In genomic region chr6:87582456-87582855, GRCm38 (mm10) we compare ENCODE assay signal across 8 mouse cellular contexts. TPM values are rescaled to one million over a fixed set of nuclear protein-coding genes. Genes with fewer than 3 reads are reported as not detected.
A peak's percentile ranks its signal among the peaks of the same experiment; 100 is the strongest.
DNase-seq lines count a peak whose midpoint lies in the region; ATAC-seq and TF ChIP-seq lines count a peak whose summit lies in the region.

No protein-coding gene starts in this region.

- DNase-seq in MEL-GATA-1-ER (ENCODE audit: extremely low read depth, low read depth), result peak; percentile 28
- DNase-seq in brain, adult 2 months (ENCODE audit: low read depth, low spot score), result peak; percentile 9
- DNase-seq in lung, adult 18-20 months, result peak; percentile 84 to 90
- DNase-seq in midbrain, embryonic 14.5 days, result no peak
- DNase-seq in cerebellum, adult 2 months, result no peak

- no peak overlapping the region for H3K4me2 ChIP-seq in heart, embryonic 16.5 days (ENCODE audit: low read depth, low read length)
- H3K4me2 ChIP-seq in midbrain, embryonic 14.5 days (ENCODE audit: low read length), result no peak overlapping the region
- H3K4me2 ChIP-seq in forebrain, embryonic 16.5 days (ENCODE audit: low read length), result no peak overlapping the region

- 18% methylated on average over 6 of the region's 6 CpGs for WGBS in heart, embryonic 16.5 days
- WGBS in midbrain, embryonic 14.5 days, result 81% methylated on average over 6 of the region's 6 CpGs
- WGBS in cerebellum, adult 2 months, result 54% methylated on average over 6 of the region's 6 CpGs
- WGBS in forebrain, embryonic 16.5 days, result 73% methylated on average over 6 of the region's 6 CpGs

- H3K4me3 ChIP-seq in heart, embryonic 16.5 days (ENCODE audit: low read length), result no peak overlapping the region
- H3K4me3 ChIP-seq in midbrain, embryonic 14.5 days (replicated peaks; ENCODE audit: low read depth, low read length), result no peak overlapping the region
- H3K4me3 ChIP-seq in cerebellum, adult 2 months (replicated peaks; ENCODE audit: insufficient read depth, low read depth, low read length), result no peak overlapping the region
- no peak overlapping the region for H3K4me3 ChIP-seq in forebrain, embryonic 16.5 days (replicated peaks; ENCODE audit: low read length)

- H3K27me3 ChIP-seq in heart, embryonic 16.5 days (ENCODE audit: control insufficient read depth, insufficient read depth, low read length), result peaks cover 13% of the 10 kb centered on the region; the same call in 1 of the 2 replicates
- H3K27me3 ChIP-seq in midbrain, embryonic 14.5 days (ENCODE audit: control insufficient read depth, insufficient read depth, low read length), result no peaks in the 10 kb centered on the region
- H3K27me3 ChIP-seq in cerebellum, adult 2 months (ENCODE audit: control insufficient read depth, insufficient read depth, low read length), result no peaks in the 10 kb centered on the region
- H3K27me3 ChIP-seq in forebrain, embryonic 16.5 days (replicated peaks; ENCODE audit: control insufficient read depth, insufficient read depth, low read length), result no peaks in the 10 kb centered on the region

- no peaks in the 10 kb centered on the region for H3K9me3 ChIP-seq in heart, embryonic 16.5 days (replicated peaks; ENCODE audit: control insufficient read depth, low read length)
- no peaks in the 10 kb centered on the region for H3K9me3 ChIP-seq in midbrain, embryonic 14.5 days (ENCODE audit: control insufficient read depth, low read length)
- H3K9me3 ChIP-seq in forebrain, embryonic 16.5 days (ENCODE audit: control insufficient read depth, low read length), result no peaks in the 10 kb centered on the region

- TF ChIP-seq POLR2A in cerebellum, adult 2 months (IDR thresholded peaks at IDR 0.05; ENCODE audit: borderline replicate concordance, insufficient read depth, low read length), result no peak

- ATAC-seq in heart, embryonic 16.5 days (replicated peaks; ENCODE audit: extremely low read depth, insufficient read depth, low FRiP score), result peak; percentile 60; the same call in 1 of the 2 replicates
- no peak for ATAC-seq in midbrain, embryonic 14.5 days (ENCODE audit: low FRiP score, low TSS enrichment)
- no peak for ATAC-seq in forebrain, embryonic 16.5 days
- ATAC-seq in monocyte, adult 5-6 weeks (replicated peaks; ENCODE audit: insufficient number of reproducible peaks, low FRiP score, low TSS enrichment, poor library complexity, severe bottlenecking), result no peak

- H3K9ac ChIP-seq in heart, embryonic 16.5 days (ENCODE audit: low read length), result no peak overlapping the region
- no peak overlapping the region for H3K9ac ChIP-seq in midbrain, embryonic 14.5 days (replicated peaks; ENCODE audit: low read length)
- H3K9ac ChIP-seq in forebrain, embryonic 16.5 days (replicated peaks; ENCODE audit: low read depth, low read length), result no peak overlapping the region

- no peak for TF ChIP-seq CTCF in cerebellum, adult 2 months (IDR thresholded peaks at IDR 0.05; ENCODE audit: borderline replicate concordance, insufficient read depth, low read depth, low read length)

- H3K27ac ChIP-seq in heart, embryonic 16.5 days (ENCODE audit: low read length), result no peak overlapping the region; the same call in 1 of the 2 replicates
- H3K27ac ChIP-seq in midbrain, embryonic 14.5 days (replicated peaks; ENCODE audit: low read depth, low read length), result no peak overlapping the region
- no peak overlapping the region for H3K27ac ChIP-seq in cerebellum, adult 2 months (ENCODE audit: insufficient read depth, low read length)
- H3K27ac ChIP-seq in forebrain, embryonic 16.5 days (ENCODE audit: low read length), result no peak overlapping the region

- peaks cover 18% of the 10 kb centered on the region for H3K4me1 ChIP-seq in heart, embryonic 16.5 days (ENCODE audit: control insufficient read depth, insufficient read depth, low read length)
- H3K4me1 ChIP-seq in midbrain, embryonic 14.5 days (ENCODE audit: control insufficient read depth, insufficient read depth, low read length), result no peaks in the 10 kb centered on the region
- H3K4me1 ChIP-seq in cerebellum, adult 2 months (ENCODE audit: control insufficient read depth, insufficient read depth, low read length), result no peaks in the 10 kb centered on the region
- no peaks in the 10 kb centered on the region for H3K4me1 ChIP-seq in forebrain, embryonic 16.5 days (replicated peaks; ENCODE audit: control insufficient read depth, insufficient read depth, low read length)

- H3K36me3 ChIP-seq in heart, embryonic 16.5 days (ENCODE audit: control insufficient read depth, insufficient read depth), result no peaks in the 10 kb centered on the region
- no peaks in the 10 kb centered on the region for H3K36me3 ChIP-seq in midbrain, embryonic 14.5 days (ENCODE audit: control insufficient read depth, insufficient read depth, low read length)
- no peaks in the 10 kb centered on the region for H3K36me3 ChIP-seq in forebrain, embryonic 16.5 days (ENCODE audit: control insufficient read depth, insufficient read depth)

RNA-seq across cellular contexts. Expression of gene Prokr1, which starts 8.1 kb away (rescaled TPM):
- polyA plus RNA-seq in heart, embryonic 16.5 days (2015; fragmentation: Nextera tagmentation; extraction: Ambion mirVana), result 0.87 and 1.4 TPM in 2 replicates
- 1.00 and 1.5 TPM in 2 replicates for polyA plus RNA-seq in midbrain, embryonic 14.5 days (2014; fragmentation: Nextera tagmentation; extraction: Ambion mirVana)
- polyA plus RNA-seq in cerebellum, adult 2 months (2012; rRNA removed), result 0.03 and 0.13 TPM in 2 replicates
- 2.5 and 4.3 TPM in 2 replicates for polyA plus RNA-seq in forebrain, embryonic 16.5 days (2015; fragmentation: Nextera tagmentation; extraction: Ambion mirVana)
- 0.67 to 2.8 TPM (median 1.9 TPM) in 3 replicates for total RNA-seq in monocyte, adult 5-6 weeks (2017)

RNA-seq across cellular contexts. Expression of gene Arhgap25, which starts 49.4 kb away (rescaled TPM):
- 4.7 and 7.5 TPM in 2 replicates for polyA plus RNA-seq in heart, embryonic 16.5 days (2015; fragmentation: Nextera tagmentation; extraction: Ambion mirVana)
- polyA plus RNA-seq in midbrain, embryonic 14.5 days (2014; fragmentation: Nextera tagmentation; extraction: Ambion mirVana), result 1.1 and 2.4 TPM in 2 replicates
- 0.39 and 0.70 TPM in 2 replicates for polyA plus RNA-seq in cerebellum, adult 2 months (2012; rRNA removed)
- polyA plus RNA-seq in forebrain, embryonic 16.5 days (2015; fragmentation: Nextera tagmentation; extraction: Ambion mirVana), result 2.2 and 2.7 TPM in 2 replicates
- total RNA-seq in monocyte, adult 5-6 weeks (2017), result 138 to 220 TPM (median 146 TPM) in 3 replicates

Comparison
In these comparisons a context has a peak if more than half of its experiments do, and no peak if none do; other contexts are left out.
1. DNase-seq: peak in MEL-GATA-1-ER (single experiment), brain, adult 2 months (single experiment) and lung, adult 18-20 months (2 of 2); none in midbrain, embryonic 14.5 days (single experiment) and cerebellum, adult 2 months (0 of 2).